Mouse (Mus musculus) stomach, embryonic 14.5 days (tissue): ENCODE measurements around the gene Tctex1d4. TPM values are rescaled to one million over a fixed set of nuclear protein-coding genes. Genes with fewer than 3 reads are reported as not detected.

ENCODE experiments used
- ATAC-seq: fragments of 200-750 bp; cut with Nextera tagmentation; 2 replicates; pipeline ENCODE4 v1.8.0; 2017; ENCODE audit warnings: low read depth, moderate TSS enrichment; ENCODE audit not compliant: insufficient number of reproducible peaks, insufficient read depth, low FRiP score
- H3K27ac ChIP-seq: fragments of 300-500 bp; sonication (generic); 2 replicates; pipeline ENCODE4 v1.5.1; 2014; ENCODE audit warnings: mild to moderate bottlenecking, low read length, moderate library complexity, mixed read lengths
- H3K27me3 ChIP-seq: fragments of 300-500 bp; sonication (generic); 2 replicates; pipeline ENCODE4 v1.6.1; 2014; ENCODE audit warnings: low read length, control low read depth, mixed read lengths; ENCODE audit not compliant: control insufficient read depth, insufficient read depth
- H3K36me3 ChIP-seq: fragments of 300-500 bp; sonication (generic); 2 replicates; pipeline ENCODE4 v1.6.1; 2014; ENCODE audit warnings: mild to moderate bottlenecking, control low read depth, low read length, moderate library complexity, mixed read lengths; ENCODE audit not compliant: control insufficient read depth, insufficient read depth
- H3K4me1 ChIP-seq: fragments of 300-500 bp; sonication (generic); 2 replicates; pipeline ENCODE4 v1.6.1; 2014; ENCODE audit warnings: low read length, control low read depth, mixed read lengths; ENCODE audit not compliant: control insufficient read depth, insufficient read depth
- H3K4me2 ChIP-seq: fragments of 300-500 bp; sonication (generic); replicated peaks from 2 replicates; pipeline ENCODE4 v1.6.1; 2014; ENCODE audit warnings: low read depth, low read length, control low read depth
- H3K4me3 ChIP-seq: fragments of 300-500 bp; sonication (generic); 2 replicates; pipeline ENCODE4 v1.5.1; 2014; ENCODE audit warnings: low read depth, low read length, control low read depth
- H3K9ac ChIP-seq: fragments of 300-500 bp; sonication (generic); replicated peaks from 2 replicates; pipeline ENCODE4 v1.6.1; 2014; ENCODE audit warnings: low read depth, mild to moderate bottlenecking, control low read depth, low read length, moderate library complexity, mixed read lengths
- H3K9me3 ChIP-seq: fragments of 300-500 bp; sonication (generic); 2 replicates; pipeline ENCODE4 v1.6.1; 2016; ENCODE audit warnings: low read depth, low read length, control low read depth; ENCODE audit not compliant: control insufficient read depth
- WGBS: fragments of 180-500 bp; shearing (Covaris S2); extraction: QIAGEN DNeasy Blood & Tissue Kit; methylation state at CpG from one replicate; pipeline ENCODE4 v1.1.7; 2014; 5-methylcytosine and 5-hydroxymethylcytosine counted together
- polyA plus RNA-seq: library from polyadenylated mRNA; unstranded; fragments of >200 nt; fragmentation: Nextera tagmentation; extraction: Ambion mirVana; gene quantifications from 2 replicates; pipeline ENCODE4 v1.2.1, GENCODE M21; 2014

Tctex1d4 gene
- polyA plus RNA-seq, 1 experiment from 2014 or later, result not detected

GRCm38 (mm10) chr4:117138295-117139216 is 12.0 kb downstream of the Tctex1d4 start:
- Histone ChIP-seq H3K4me3 (no peak overlapping the region), H3K4me2 (no peak overlapping the region), H3K9ac (no peak overlapping the region), H3K27me3 (no peaks in the 10 kb centered on the region), H3K4me1 (no peaks in the 10 kb centered on the region), H3K9me3 (no peaks in the 10 kb centered on the region), H3K36me3 (no peaks in the 10 kb centered on the region), H3K27ac (no peak overlapping the region)
- WGBS, result 58% methylated on average over 16 of the region's 17 CpGs
- ATAC-seq, result no peak

GRCm38 (mm10) chr4:117139217-117139612 is 12.6 kb downstream of the Tctex1d4 start:
- no peaks in the 10 kb centered on the region for H3K9me3 ChIP-seq
- no peak overlapping the region for H3K27ac ChIP-seq
- no peak for ATAC-seq
- H3K4me3 ChIP-seq, result no peak overlapping the region
- no peaks in the 10 kb centered on the region for H3K36me3 ChIP-seq
- no peak overlapping the region for H3K9ac ChIP-seq
- no peak overlapping the region for H3K4me2 ChIP-seq
- 7% methylated on average over 2 of the region's 2 CpGs for WGBS
- no peaks in the 10 kb centered on the region for H3K27me3 ChIP-seq
- H3K4me1 ChIP-seq, result no peaks in the 10 kb centered on the region

DNA sequence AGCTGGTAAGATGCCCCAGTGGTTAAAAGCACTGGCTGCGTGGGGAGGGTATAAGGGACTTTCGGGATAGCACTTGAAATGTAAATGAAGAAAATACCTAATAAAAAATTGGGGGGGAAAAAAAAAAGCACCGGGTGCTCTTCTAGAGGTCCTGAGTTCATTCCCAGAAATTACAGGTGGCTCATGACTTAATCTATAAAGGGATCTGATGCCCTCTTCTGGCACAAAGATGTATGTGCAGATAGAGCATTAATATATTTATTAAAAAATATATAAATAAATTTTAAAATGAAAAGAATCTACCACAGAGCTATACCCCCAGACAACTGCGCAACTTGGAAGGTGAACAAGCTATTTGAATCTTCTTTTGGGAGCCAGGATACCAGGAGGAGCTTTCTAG is 14.0 kb downstream of the Tctex1d4 start:
- no peak overlapping the region for H3K4me3 ChIP-seq
- no peak overlapping the region for H3K9ac ChIP-seq
- H3K36me3 ChIP-seq, result no peaks in the 10 kb centered on the region
- WGBS, result 35% methylated on average over 4 of the region's 4 CpGs
- ATAC-seq, result no peak
- H3K27ac ChIP-seq, result no peak overlapping the region
- H3K27me3 ChIP-seq, result no peaks in the 10 kb centered on the region
- H3K9me3 ChIP-seq, result no peaks in the 10 kb centered on the region
- no peaks in the 10 kb centered on the region for H3K4me1 ChIP-seq
- H3K4me2 ChIP-seq, result no peak overlapping the region

GRCm38 (mm10) chr4:117143023-117143422 is 16.4 kb downstream of the Tctex1d4 start:
- no peaks in the 10 kb centered on the region for H3K9me3 ChIP-seq
- no peak overlapping the region for H3K4me3 ChIP-seq
- 48% methylated on average over 7 of the region's 7 CpGs for WGBS

GRCm38 (mm10) chr4:117145248-117145647 is 18.7 kb downstream of the Tctex1d4 start:
- no peak overlapping the region for H3K4me3 ChIP-seq
- 90% methylated on average over 13 of the region's 13 CpGs for WGBS
- no peaks in the 10 kb centered on the region for H3K4me1 ChIP-seq
- H3K9me3 ChIP-seq, result no peaks in the 10 kb centered on the region
- H3K27me3 ChIP-seq, result no peaks in the 10 kb centered on the region
- H3K4me2 ChIP-seq, result no peak overlapping the region
- H3K9ac ChIP-seq, result no peak overlapping the region
- ATAC-seq, result no peak
- no peak overlapping the region for H3K27ac ChIP-seq
- H3K36me3 ChIP-seq, result peaks cover 9% of the 10 kb centered on the region

More at GRCm38 (mm10) chr4:117143023-117143422, 16.4 kb downstream of the Tctex1d4 start:
- no peaks in the 10 kb centered on the region for H3K4me1 ChIP-seq
- ATAC-seq, result no peak
- H3K4me2 ChIP-seq, result no peak overlapping the region
- no peak overlapping the region for H3K9ac ChIP-seq
- H3K36me3 ChIP-seq, result no peaks in the 10 kb centered on the region
- H3K27ac ChIP-seq, result no peak overlapping the region
- H3K27me3 ChIP-seq, result no peaks in the 10 kb centered on the region

DNA sequence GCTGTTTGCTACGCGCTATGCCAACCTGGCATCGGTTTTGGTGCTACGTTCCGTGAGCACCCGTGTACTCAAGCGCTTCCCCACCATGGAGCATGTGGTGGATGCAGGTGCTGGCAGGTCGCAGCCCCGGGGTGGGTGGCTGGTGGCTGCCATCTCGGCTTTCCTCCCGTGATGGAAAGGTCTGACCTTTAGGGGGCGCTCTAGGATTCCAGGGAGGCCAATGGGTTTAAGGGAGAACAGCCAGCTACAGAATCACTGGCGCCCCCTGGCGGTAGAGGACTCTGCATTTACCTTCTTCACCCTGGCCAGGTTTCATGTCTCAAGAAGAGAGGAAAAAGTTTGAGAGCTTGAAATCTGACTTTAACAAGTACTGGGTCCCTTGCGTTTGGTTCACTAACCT is 19.6 kb downstream of the Tctex1d4 start:
- 32% methylated on average over 15 of the region's 15 CpGs for WGBS

GRCm38 (mm10) chr4:117148047-117148713 is 21.6 kb downstream of the Tctex1d4 start:
- no peak overlapping the region for H3K4me2 ChIP-seq
- H3K27me3 ChIP-seq, result no peaks in the 10 kb centered on the region
- H3K4me3 ChIP-seq, result no peak overlapping the region
- H3K27ac ChIP-seq, result no peak overlapping the region
- peaks cover 6% of the 10 kb centered on the region; the same call in 1 of the 2 replicates for H3K4me1 ChIP-seq
- ATAC-seq, result no peak
- WGBS, result 71% methylated on average over 18 of the region's 18 CpGs
- H3K9me3 ChIP-seq, result no peaks in the 10 kb centered on the region
- H3K9ac ChIP-seq, result no peak overlapping the region
- H3K36me3 ChIP-seq, result peaks cover 35% of the 10 kb centered on the region

More for the DNA sequence above, 19.6 kb downstream of the Tctex1d4 start:
- Histone ChIP-seq H3K9me3 (no peaks in the 10 kb centered on the region), H3K27me3 (no peaks in the 10 kb centered on the region), H3K9ac (no peak overlapping the region), H3K27ac (no peak overlapping the region), H3K36me3 (peaks cover 17% of the 10 kb centered on the region), H3K4me2 (no peak overlapping the region), H3K4me1 (no peaks in the 10 kb centered on the region), H3K4me3 (no peak overlapping the region)
- no peak for ATAC-seq

GRCm38 (mm10) chr4:117148815-117149214 is 22.2 kb downstream of the Tctex1d4 start:
- no peaks in the 10 kb centered on the region for H3K27me3 ChIP-seq
- H3K27ac ChIP-seq, result no peak overlapping the region
- no peak for ATAC-seq
- H3K9me3 ChIP-seq, result no peaks in the 10 kb centered on the region
- H3K4me3 ChIP-seq, result no peak overlapping the region
- H3K36me3 ChIP-seq, result peaks cover 41% of the 10 kb centered on the region
- no peak overlapping the region for H3K4me2 ChIP-seq
- H3K4me1 ChIP-seq, result peaks cover 11% of the 10 kb centered on the region; the same call in 1 of the 2 replicates
- no peak overlapping the region for H3K9ac ChIP-seq
- WGBS, result 70% methylated on average over 24 of the region's 24 CpGs
